Mouse (Mus musculus) liver, embryonic 15.5 days (tissue): ENCODE results near the gene Ccndbp1. TPM values are rescaled to one million over a fixed set of nuclear protein-coding genes. Genes with fewer than 3 reads are reported as not detected.
"Not testable (repeated sequence)": the region's sequence is repeated elsewhere in the genome, so short reads cannot be mapped to it uniquely, and the experiment has no call there.

ENCODE experiments used
- ATAC-seq: fragments of 200-750 bp; cut with Nextera tagmentation; 2 replicates; pipeline ENCODE4 v1.8.0; 2017; ENCODE audit warnings: moderate number of reproducible peaks, mild to moderate bottlenecking, moderate library complexity; ENCODE audit not compliant: insufficient read depth
- H3K27ac ChIP-seq: fragments of 300-500 bp; sonication (generic); replicated peaks from 2 replicates; pipeline ENCODE4 v1.5.1; 2015; ENCODE audit warnings: mild to moderate bottlenecking, inconsistent platforms
- H3K27me3 ChIP-seq: fragments of 300-500 bp; sonication (generic); 2 replicates; pipeline ENCODE4 v1.6.1; 2015; ENCODE audit warnings: mild to moderate bottlenecking, inconsistent platforms
- H3K36me3 ChIP-seq: fragments of 300-500 bp; sonication (generic); replicated peaks from 2 replicates; pipeline ENCODE4 v1.6.1; 2015; ENCODE audit warnings: moderate library complexity, mild to moderate bottlenecking, inconsistent platforms
- H3K4me1 ChIP-seq: fragments of 300-500 bp; sonication (generic); replicated peaks from 2 replicates; pipeline ENCODE4 v1.6.1; 2015; ENCODE audit warnings: inconsistent platforms
- H3K4me2 ChIP-seq: fragments of 300-500 bp; sonication (generic); 2 replicates; pipeline ENCODE4 v1.6.1; 2015; ENCODE audit warnings: moderate library complexity, mild to moderate bottlenecking, inconsistent platforms
- H3K4me3 ChIP-seq: fragments of 300-500 bp; sonication (generic); replicated peaks from 2 replicates; pipeline ENCODE4 v1.5.1; 2015; ENCODE audit warnings: mild to moderate bottlenecking, inconsistent platforms
- H3K9ac ChIP-seq: fragments of 300-500 bp; sonication (generic); 2 replicates; pipeline ENCODE4 v1.6.1; 2015; ENCODE audit warnings: moderate library complexity, mild to moderate bottlenecking, inconsistent platforms
- H3K9me3 ChIP-seq: fragments of 300-500 bp; sonication (generic); replicated peaks from 2 replicates; pipeline ENCODE4 v1.6.1; 2016; ENCODE audit warnings: inconsistent platforms
- WGBS: fragments of 180-500 bp; shearing (Covaris S2); methylation state at CpG from one replicate; pipeline ENCODE4 v1.1.7; 2015; ENCODE audit warnings: mixed read lengths; ENCODE audit not compliant: insufficient replicate concordance; 5-methylcytosine and 5-hydroxymethylcytosine counted together
- microRNA-seq: library from miRNA; unstranded; fragments of <30 nt; microRNA quantifications from one replicate; pipeline ENCODE4, GENCODE M21; 2016
- polyA plus RNA-seq: library from polyadenylated mRNA; unstranded; fragments of >200 nt; fragmentation: Nextera tagmentation; extraction: Ambion mirVana; gene quantifications from 2 replicates; pipeline ENCODE4 v1.2.1, GENCODE M21; 2015

Ccndbp1 gene
- polyA plus RNA-seq, 1 experiment from 2014 or later: 51.1 TPM

DNA sequence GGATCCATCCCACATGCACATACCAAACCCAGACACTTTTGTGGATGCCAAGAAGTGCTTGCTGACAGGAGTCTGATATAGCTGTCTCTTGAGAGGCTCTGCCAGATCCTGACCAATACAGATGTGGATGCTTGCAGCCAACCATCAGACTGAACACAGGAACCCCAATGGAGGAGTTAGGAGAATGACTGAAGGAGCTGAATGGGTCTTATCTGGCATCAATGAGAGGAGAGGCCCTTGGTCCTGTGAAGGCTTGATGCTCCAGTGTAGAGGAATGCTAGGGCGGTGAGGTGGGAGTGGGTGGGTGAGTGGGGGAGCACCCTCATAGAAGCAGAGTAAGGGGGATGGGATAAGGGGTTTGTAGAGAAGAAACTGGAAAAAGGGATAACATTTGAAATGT, 30.6 kb downstream of the Ccndbp1 start:
- H3K36me3 ChIP-seq: peaks cover 18% of the 10 kb centered on the region
- not testable (repeated sequence) for H3K27me3 ChIP-seq, H3K4me3 ChIP-seq, H3K9me3 ChIP-seq, ATAC-seq, H3K9ac ChIP-seq
- H3K4me1 ChIP-seq: peaks cover 31% of the 10 kb centered on the region
- WGBS: 94% methylated on average over 1 of the region's 1 CpGs
- 0 out of 2 replicates have a peak overlapping the region, but pooled peaks have one; percentile 6 for H3K4me2 ChIP-seq
- peak overlapping the region; percentile 49 for H3K27ac ChIP-seq

DNA sequence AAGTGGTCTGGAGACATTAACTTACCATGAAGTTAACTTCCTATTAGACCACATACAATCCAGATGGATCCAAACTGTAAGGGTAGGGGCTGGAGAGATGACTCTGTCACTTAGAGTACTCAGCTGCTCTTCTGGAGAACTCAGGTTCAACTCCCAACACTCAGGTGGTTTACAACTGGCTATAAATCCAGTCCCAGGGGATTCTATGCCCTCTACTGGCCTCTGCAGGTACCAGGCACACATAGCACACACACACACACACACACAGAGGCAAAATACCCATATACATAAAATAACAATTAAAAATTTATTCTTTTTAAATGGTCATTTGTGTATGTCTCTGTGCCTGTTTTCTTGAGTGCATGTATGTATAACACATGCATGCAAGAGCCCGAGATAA, 31.2 kb downstream of the Ccndbp1 start:
- H3K4me3 ChIP-seq: no peak overlapping the region
- ATAC-seq: no peak
- WGBS: 92% methylated on average over 1 of the region's 1 CpGs

DNA sequence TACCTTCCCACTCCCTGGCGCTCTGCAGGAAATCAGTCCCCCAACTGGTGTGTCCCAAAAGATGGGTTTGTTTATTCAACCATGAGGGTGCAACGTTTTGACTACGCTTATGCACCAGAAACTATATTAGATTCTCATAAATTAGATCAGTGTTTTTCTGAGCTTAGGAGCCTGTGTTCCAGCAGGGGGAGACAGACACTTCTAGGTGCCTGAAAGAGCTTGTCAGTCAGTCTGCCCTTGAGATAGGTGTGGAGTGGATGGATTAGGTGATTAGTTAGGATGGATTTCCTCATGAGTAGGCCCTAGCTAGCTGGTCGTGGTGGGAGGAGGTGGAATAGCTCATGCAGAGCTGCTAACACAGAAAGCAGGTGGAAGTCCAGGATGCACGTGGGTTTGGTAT, 32.9 kb downstream of the Ccndbp1 start:
- H3K4me1 ChIP-seq: peaks cover 21% of the 10 kb centered on the region
- H3K9me3 ChIP-seq: no peaks in the 10 kb centered on the region
- no peak overlapping the region for H3K4me3 ChIP-seq
- H3K4me2 ChIP-seq: no peak overlapping the region
- H3K9ac ChIP-seq: no peak overlapping the region
- peaks cover 9% of the 10 kb centered on the region for H3K27me3 ChIP-seq
- 33% methylated on average over 5 of the region's 5 CpGs for WGBS
- ATAC-seq: no peak
- H3K27ac ChIP-seq: no peak overlapping the region
- H3K36me3 ChIP-seq: no peaks in the 10 kb centered on the region

More for the DNA sequence above, 31.2 kb downstream of the Ccndbp1 start:
- H3K4me1 ChIP-seq: peaks cover 27% of the 10 kb centered on the region
- peaks cover 12% of the 10 kb centered on the region for H3K36me3 ChIP-seq
- no peaks in the 10 kb centered on the region for H3K9me3 ChIP-seq
- H3K27ac ChIP-seq: no peak overlapping the region
- H3K27me3 ChIP-seq: peaks cover 4% of the 10 kb centered on the region; the same call in 1 of the 2 replicates
- no peak overlapping the region for H3K4me2 ChIP-seq
- no peak overlapping the region for H3K9ac ChIP-seq

DNA sequence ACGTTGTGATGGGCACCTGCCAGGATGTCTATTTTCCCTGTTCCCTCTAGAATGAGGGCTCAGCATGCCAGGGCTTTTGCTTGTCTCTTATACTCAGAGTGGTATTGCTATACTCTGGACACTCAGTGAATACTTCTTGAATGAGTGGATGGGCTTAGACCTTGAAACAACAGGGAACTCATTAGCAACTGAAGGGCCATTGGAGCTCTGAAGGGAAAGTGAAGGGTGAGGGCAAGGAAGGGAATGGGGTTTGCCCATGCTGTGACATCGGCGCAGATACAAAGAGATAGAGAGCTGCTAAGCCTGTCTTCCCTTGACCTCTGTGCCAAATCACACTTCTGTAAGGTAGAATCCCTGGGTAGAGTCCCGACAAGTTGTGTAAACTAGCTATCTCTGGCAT, 37.5 kb downstream of the Ccndbp1 start:
- Histone ChIP-seq H3K4me1 (peaks cover 6% of the 10 kb centered on the region; the same call in 1 of the 2 replicates), H3K4me3 (no peak overlapping the region), H3K9me3 (no peaks in the 10 kb centered on the region), H3K27ac (no peak overlapping the region), H3K4me2 (no peak overlapping the region), H3K27me3 (peaks cover 17% of the 10 kb centered on the region), H3K36me3 (no peaks in the 10 kb centered on the region), H3K9ac (no peak overlapping the region)
- 73% methylated on average over 4 of the region's 4 CpGs for WGBS
- no peak for ATAC-seq

DNA sequence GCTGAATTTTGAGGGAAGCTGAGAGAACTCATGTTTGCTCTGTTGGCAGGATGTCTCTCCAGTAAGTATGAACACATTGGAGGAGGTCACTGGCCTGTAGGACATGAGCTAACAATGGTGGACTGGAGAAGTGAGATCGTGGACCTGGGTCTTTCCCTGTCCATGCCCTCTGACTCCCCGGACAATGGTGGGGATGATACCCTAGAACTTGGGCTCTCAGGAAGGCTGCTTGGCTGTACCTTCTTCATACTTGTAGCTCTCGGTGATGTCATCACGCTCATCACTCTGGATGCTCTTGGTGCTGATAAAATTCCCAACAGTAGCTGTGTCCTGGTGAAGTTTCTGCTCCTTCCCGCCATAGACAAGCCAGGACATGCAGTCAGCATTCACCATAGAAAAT, 44.0 kb downstream of the Ccndbp1 start:
- Histone ChIP-seq H3K9ac (no peak overlapping the region), H3K4me3 (no peak overlapping the region), H3K4me1 (peaks cover 30% of the 10 kb centered on the region), H3K27me3 (peaks cover 17% of the 10 kb centered on the region; the same call in 1 of the 2 replicates), H3K27ac (no peak overlapping the region), H3K4me2 (no peak overlapping the region), H3K36me3 (no peaks in the 10 kb centered on the region), H3K9me3 (no peaks in the 10 kb centered on the region)
- ATAC-seq: no peak
- 66% methylated on average over 5 of the region's 5 CpGs for WGBS

DNA sequence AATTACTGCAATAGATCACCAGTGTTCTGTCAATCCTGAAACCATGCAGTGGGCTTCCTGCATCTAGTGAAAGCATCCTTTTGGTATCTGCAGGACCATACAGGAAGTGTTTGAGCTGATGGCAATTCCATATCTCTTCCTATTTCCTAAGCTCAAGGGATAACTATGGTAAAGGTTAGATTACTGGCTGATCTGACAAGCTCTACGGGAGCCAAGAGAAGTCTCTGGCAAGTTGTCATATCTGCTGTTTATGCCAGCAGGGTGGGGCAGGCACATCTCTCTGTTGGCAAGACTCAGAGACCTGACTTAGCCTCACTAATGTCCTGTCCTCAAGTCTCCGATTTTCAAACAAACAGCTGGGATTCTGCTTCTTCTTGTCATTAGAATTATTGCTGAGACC, 45.9 kb downstream of the Ccndbp1 start:
- 34% methylated on average over 2 of the region's 2 CpGs for WGBS
- ATAC-seq: peak; percentile 56

DNA sequence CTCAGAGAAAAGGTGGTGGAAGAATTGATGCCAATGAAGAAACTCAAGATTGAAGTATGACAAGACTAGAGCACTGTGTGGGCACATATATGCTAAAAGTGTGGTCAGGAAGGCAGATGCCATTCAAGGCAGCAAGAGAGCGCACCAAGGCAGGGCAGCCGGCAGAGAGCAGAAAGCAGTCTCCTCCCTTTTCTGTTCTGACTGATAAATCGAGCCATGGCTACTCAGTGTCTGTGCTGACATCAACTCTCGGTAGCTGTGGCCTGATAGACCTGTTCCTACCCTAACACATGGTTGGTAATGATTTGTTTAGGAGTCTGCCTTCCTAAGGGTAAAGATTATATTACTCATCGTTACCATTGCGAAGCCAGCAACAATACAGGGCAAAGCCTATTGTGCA, 47.7 kb downstream of the Ccndbp1 start:
- ATAC-seq: peak; percentile 95
- H3K4me1 ChIP-seq: peaks cover 30% of the 10 kb centered on the region
- peak overlapping the region; percentile 61 for H3K27ac ChIP-seq
- H3K9ac ChIP-seq: no peak overlapping the region
- peaks cover 15% of the 10 kb centered on the region; the same call in 1 of the 2 replicates for H3K27me3 ChIP-seq
- no peak overlapping the region for H3K4me3 ChIP-seq
- H3K4me2 ChIP-seq: peak overlapping the region; percentile 39
- WGBS: 29% methylated on average over 6 of the region's 6 CpGs
- H3K36me3 ChIP-seq: no peaks in the 10 kb centered on the region
- H3K9me3 ChIP-seq: no peaks in the 10 kb centered on the region

More for the DNA sequence above, 45.9 kb downstream of the Ccndbp1 start:
- Histone ChIP-seq H3K36me3 (no peaks in the 10 kb centered on the region), H3K4me2 (no peak overlapping the region), H3K27me3 (peaks cover 15% of the 10 kb centered on the region; the same call in 1 of the 2 replicates), H3K27ac (no peak overlapping the region), H3K4me3 (no peak overlapping the region), H3K4me1 (peaks cover 30% of the 10 kb centered on the region), H3K9me3 (no peaks in the 10 kb centered on the region), H3K9ac (no peak overlapping the region)

DNA sequence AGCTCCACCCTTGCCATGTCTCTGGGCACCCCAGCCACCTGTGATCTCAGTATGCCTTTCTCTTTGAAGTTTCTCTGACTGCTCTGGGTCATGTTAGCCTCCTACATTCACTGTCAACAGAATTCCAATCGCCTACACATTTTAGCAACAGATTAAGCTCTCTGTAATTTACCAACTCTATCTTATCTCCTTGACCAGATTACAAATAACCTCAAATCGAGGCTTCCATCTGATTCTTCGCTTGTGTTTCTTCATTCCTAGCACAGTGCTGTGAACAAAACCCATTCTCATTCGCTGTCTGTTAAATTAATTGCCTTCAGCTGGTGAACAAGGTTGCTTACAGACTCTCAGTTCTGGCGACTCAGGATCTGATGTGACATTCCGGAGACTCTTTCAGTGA, 49.8 kb downstream of the Ccndbp1 start:
- 51% methylated on average over 6 of the region's 6 CpGs for WGBS
- Histone ChIP-seq H3K9me3 (no peaks in the 10 kb centered on the region), H3K27ac (no peak overlapping the region), H3K27me3 (peaks cover 8% of the 10 kb centered on the region; the same call in 1 of the 2 replicates), H3K4me1 (peaks cover 30% of the 10 kb centered on the region), H3K9ac (no peak overlapping the region), H3K4me3 (no peak overlapping the region), H3K36me3 (no peaks in the 10 kb centered on the region), H3K4me2 (no peak overlapping the region)
- no peak for ATAC-seq

DNA sequence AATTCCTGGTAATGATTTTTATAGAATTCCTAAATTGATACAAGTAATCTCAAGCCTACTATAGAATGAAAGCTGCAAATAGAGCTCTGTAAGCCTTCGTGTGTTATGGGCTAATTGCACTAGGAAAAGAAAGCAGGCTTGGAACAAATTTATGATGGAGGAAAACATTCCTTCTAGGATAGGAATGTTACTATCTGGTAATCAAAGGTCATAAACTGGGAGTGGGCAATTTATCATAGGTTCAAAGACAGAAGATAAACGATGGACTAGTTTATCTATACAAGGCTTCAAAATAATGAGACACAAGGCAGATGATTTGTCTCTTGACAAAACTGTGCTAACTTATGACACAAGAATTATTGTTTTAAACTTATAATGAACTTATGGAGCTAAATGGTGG, 53.1 kb downstream of the Ccndbp1 start:
- Histone ChIP-seq H3K4me1 (peaks cover 2% of the 10 kb centered on the region), H3K27me3 (0 out of 2 replicates have a peak, but pooled peaks cover 3% of the 10 kb centered on the region), H3K4me2 (no peak overlapping the region), H3K9me3 (no peaks in the 10 kb centered on the region), H3K36me3 (no peaks in the 10 kb centered on the region), H3K9ac (no peak overlapping the region), H3K27ac (no peak overlapping the region), H3K4me3 (no peak overlapping the region)
- ATAC-seq: no peak
- 56% methylated on average over 2 of the region's 2 CpGs for WGBS

Small RNA genes within 50 kb of the gene (microRNA-seq; reads per million reads assigned to microRNA genes)
- 1.0 reads per million for gene Gm44325

Other genes starting within 250 kb of the Ccndbp1 start
- gene Cdan1, start 158.3 kb upstream of the Ccndbp1 start, polyA plus RNA-seq: 3.2 and 4.7 TPM in 2 replicates
- 0.62 and 0.69 TPM in 2 replicates for gene Ttbk2, start 157.8 kb upstream of the Ccndbp1 start, polyA plus RNA-seq
- gene Ubr1, start 37.7 kb upstream of the Ccndbp1 start, polyA plus RNA-seq: 10.8 and 11.9 TPM in 2 replicates
- gene Tmem62, start 31.4 kb upstream of the Ccndbp1 start, polyA plus RNA-seq: 2.2 and 2.6 TPM in 2 replicates
- 161 and 174 TPM in 2 replicates for gene Epb42, start 28.7 kb downstream of the Ccndbp1 start, polyA plus RNA-seq
- not detected in 2 replicates for gene Tgm5, start 77.4 kb downstream of the Ccndbp1 start, polyA plus RNA-seq
- not detected in 2 replicates for gene Tgm7, start 101.4 kb downstream of the Ccndbp1 start, polyA plus RNA-seq
- gene Adal, start 132.0 kb downstream of the Ccndbp1 start, polyA plus RNA-seq: 8.1 and 8.9 TPM in 2 replicates
- gene Lcmt2, start 132.2 kb downstream of the Ccndbp1 start, polyA plus RNA-seq: 8.8 and 10.5 TPM in 2 replicates
- gene Tubgcp4, start 162.3 kb downstream of the Ccndbp1 start, polyA plus RNA-seq: 17.8 and 21.8 TPM in 2 replicates
- gene Zscan29, start 162.7 kb downstream of the Ccndbp1 start, polyA plus RNA-seq: 3.8 and 4.3 TPM in 2 replicates